Mouse (Mus musculus) hematopoietic stem cell, adult 5-6 weeks (primary cell): ENCODE measurements around the gene Kremen1. TPM values are rescaled to one million over a fixed set of nuclear protein-coding genes. Genes with fewer than 3 reads are reported as not detected.

ENCODE experiments used
- ATAC-seq, 2 experiments: fragments of 125-278 bp in 1 of 2; replicated peaks in 1 of 2; 2 replicates each; pipeline ENCODE4 v1.8.0; 2016 to 2017; ENCODE audit warnings: inconsistent platforms in 2 of 2, mild to moderate bottlenecking in 2 of 2, moderate number of reproducible peaks in 2 of 2, low read depth in 1 of 2, moderate TSS enrichment in 1 of 2; ENCODE audit not compliant: low FRiP score in 2 of 2, poor library complexity in 2 of 2, severe bottlenecking in 2 of 2, insufficient read depth in 1 of 2, low TSS enrichment in 1 of 2
- total RNA-seq: library from RNA; stranded (forward); fragments of 172-1452, 232-1000 nt; gene quantifications from 2 replicates; pipeline ENCODE4 v1.2.3, GENCODE M21; 2017

Kremen1 gene
- total RNA-seq, 1 experiment from 2014 or later, result 6.3 TPM

DNA sequence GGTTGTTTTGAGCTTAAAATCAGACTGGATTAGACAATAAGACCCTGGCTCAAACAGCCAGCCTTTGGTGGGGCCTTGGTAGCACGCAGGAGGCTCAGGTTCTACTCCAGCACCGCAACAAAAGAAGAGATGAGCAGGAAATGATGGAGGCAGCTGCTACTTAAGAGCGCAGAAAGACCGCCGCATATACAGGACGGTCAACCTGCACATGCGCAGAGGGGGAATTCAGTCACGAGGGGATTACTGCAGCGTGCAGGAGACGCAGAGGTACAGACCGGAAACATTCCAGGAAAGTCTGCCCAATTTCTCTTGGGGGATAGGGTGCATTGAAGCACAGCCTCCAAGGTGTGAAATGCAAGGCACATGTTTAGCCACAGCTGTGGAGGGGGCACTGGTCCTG, 103.3 kb downstream of the Kremen1 start:
- ATAC-seq, result no peak

DNA sequence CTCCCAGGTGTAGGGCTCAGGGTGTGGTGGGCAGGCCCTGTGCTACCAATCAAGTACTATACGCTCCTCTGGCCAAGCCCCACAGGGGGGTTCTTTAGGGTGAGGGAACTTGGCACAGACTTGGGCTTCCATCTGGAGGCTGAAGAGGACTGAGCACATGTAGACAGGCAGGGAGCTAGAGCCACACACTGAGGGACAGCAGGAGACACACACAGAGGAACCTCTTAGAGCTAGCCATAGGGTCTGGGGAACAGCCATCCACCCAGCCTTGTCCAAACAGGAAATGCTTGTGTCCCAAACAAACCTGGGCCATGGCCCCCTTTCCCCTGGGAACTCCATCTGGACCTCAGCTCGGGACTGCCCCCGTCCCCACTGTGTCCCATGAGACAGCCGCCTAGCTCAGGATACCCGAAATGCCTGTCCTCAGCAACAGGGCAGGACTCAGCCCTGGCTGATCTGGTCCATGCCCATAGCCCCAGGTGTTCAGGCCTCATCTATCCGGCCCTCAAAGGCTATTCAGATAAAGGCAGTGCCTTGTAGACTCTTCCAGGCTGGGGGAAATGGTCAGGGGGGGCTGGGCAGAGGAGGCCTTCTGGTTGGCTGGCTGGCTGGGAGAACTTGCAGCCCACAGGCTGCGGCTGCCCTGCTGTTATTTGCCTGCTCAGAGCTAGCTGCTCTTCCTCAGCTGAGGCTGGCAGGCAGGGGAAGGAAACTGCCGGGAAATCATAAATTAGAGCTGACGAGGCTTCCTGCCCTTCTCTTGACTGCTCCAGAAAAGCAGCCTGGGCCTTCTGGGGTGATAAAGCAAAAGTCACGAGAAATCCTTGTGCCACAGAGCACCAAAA, 106.2 kb downstream of the Kremen1 start:
- ATAC-seq, result peak; percentile 67 to 72

DNA sequence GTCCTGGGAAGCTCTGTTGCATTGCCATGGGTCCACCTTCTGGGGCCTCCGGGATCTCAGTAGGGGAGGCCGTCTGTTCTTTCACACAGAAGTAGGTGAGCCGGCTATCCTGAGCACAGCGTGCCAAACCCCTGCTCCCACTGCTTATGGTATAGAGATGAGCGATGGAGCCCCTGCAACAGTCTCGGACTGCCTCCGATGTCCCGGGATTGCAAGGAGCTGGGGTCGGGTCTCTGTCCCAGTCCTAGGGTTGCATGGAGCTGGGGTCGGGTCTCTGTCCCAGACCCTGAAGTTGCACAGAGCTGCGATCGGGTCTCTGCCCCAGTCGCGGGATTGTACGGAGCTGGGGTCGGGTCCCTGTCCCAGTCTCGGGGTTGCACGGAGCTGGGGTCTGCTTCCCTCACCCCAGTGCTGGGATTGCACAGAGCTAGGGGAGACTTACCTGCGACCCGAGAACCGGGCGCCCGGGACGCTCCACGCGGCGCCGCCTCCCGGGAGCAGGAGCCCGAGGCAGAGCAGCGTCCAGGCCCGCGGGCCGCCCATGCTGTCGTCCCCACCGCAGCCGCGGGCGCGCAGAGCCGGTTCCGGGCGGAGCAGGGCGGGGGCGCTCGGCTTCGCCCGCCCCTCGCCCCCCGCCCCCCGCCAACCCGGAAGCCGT, 109.5 kb downstream of the Kremen1 start, which contains the start of gene Emid1:
Gene Emid1 (minus strand): TSS at position 578 of the 658 bp plus-strand sequence.
- no peak for ATAC-seq

DNA sequence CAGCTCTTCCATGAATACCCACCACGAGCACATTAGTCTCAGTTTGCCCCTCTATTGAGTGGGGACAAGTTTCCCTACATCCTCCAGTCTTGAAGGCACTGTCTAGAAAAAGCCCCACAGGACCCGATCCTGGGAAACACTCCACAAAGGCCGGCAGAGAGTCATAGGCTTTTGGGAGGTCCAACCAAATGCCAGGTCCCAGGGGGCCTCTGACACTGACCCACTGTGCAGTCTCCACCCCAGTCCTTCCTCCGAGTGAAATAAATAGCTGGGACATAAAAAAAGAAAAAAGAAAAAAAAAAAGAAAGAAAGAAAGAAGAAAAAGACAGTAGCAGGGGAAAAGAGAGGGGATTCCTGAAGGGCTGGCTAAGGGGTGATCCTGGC, 110.1 kb downstream of the Kremen1 start:
- ATAC-seq, result no peak

DNA sequence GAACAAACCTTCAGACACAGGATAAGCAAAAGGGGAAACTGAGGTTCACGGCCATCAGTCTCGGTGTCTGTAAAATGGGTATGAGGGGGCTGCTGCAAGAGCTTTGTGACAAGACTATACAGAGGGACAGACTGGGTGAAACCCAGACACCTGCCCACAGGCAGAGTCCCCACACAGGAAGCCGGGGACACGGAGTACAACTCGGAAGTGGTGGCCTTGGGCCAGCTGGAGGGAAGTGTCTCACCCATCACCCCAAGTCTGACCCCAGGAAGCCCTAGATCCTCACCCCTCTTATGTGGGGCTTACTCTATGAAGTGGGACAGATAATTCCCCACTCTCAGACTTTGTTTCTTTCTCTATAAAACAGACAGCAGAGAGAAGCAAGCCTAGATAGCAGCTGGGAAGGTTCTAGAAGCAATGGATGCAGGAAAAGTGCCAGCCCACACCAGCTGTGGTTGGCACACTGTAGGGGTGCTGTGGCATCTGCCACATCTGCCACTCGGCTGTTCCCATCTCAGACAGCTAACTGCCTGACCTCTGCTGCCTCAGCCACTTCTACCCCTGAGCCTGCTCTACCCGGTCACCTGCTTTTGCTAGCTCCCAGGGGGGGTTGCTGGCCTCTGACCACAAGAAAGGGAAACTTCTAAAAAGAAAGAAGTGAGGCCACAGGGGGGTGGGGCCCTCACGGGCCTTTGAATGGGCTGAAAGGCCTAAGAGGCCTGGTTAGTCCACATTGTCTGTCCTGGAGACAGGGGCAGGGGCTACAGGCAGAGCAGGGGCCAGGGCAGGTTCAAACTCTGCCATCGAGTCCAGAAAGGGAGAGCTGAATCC, 110.7 kb downstream of the Kremen1 start:
- peak; percentile 34 to 40 for ATAC-seq

DNA sequence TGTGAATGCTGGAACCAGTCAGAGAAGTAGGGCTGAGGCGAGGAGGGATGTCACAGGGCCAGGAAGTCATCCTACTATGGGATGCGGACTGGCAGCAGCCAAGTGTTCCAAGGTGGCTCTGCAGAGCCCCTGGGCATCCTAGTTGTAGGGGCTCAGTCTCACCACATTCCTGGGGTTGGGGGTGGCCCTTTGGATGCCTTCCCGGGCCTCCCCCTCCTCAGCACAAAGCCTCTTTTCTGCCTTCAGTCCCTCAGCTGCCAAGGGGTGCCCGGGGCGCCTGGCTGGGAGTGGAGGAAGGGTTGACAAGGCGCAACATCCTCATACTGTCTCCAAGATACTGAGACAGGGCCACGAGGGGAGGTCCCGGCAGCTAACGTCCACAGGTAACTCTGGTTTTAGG, 111.4 kb downstream of the Kremen1 start:
- no peak for ATAC-seq

DNA sequence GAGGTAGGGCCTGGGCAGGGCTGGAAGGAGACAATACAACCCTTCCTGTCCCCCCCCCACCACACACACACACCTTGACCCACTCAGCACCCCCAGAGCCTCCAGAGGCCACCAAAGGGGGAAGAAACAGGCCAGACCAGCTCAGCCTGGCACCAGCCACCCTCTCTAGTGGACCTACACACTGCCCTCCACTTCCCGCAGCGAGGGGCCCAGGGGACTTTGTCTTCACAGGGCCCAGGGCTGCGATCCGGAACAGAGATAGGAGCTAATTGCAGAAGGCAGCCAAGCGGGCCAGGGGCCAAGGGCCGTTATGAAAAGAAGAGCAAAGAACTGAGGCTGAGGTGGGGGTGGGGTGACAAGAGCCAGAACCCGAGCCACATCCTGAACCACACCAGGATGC, 112.1 kb downstream of the Kremen1 start:
- no peak for ATAC-seq

DNA sequence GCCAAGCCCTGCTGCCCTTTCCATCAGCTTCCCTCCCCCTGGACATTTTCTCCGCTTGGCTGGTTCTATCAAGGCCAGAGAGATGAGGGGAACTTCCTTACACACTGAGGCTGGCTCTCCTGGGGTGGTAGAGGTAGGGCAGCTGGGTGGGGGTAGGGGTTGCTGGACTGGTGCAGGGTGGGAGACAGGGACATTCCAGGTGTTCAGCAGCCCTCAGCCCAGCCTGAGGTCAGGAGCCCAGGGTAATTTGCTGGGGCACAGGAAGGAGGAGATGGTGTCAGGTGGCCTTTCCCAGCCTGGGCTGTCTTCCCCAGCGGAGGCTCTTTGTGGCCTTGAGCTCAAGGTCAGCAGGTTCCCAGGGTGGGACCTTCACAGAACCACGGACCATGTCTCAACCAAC, 115.8 kb downstream of the Kremen1 start:
- no peak for ATAC-seq

DNA sequence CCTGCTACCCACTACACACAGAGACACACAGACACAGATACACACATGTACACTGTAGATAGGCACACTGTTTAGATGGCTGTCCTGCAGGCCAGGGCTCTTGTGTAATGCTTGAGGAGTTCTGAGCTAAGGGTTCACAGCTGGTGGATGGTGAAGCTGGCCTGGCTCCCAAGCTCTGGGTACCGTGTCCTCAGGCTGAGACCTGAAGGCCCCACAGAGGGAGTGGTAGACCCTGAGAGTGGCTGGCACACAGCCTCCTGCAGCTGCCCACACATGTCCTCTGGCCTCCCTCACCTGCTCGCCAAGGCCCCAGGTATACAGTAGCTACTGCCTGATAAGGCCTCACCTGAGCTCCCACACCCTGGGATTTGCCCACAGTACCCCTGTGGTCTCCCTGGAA, 119.4 kb downstream of the Kremen1 start:
- ATAC-seq, result no peak

Other genes starting within 250 kb of the Kremen1 start
- not detected in 2 replicates for gene Rasl10a, start 203.4 kb downstream of the Kremen1 start, total RNA-seq
- 1.2 and 1.7 TPM in 2 replicates for gene Gas2l1, start 196.2 kb downstream of the Kremen1 start, total RNA-seq
- 18.3 and 31.9 TPM in 2 replicates for gene Rhbdd3, start 162.6 kb downstream of the Kremen1 start, total RNA-seq
- gene Ewsr1, start 162.3 kb downstream of the Kremen1 start, total RNA-seq, result 658 and 663 TPM in 2 replicates
- gene Emid1, start 109.3 kb downstream of the Kremen1 start, total RNA-seq, result 16.0 and 16.7 TPM in 2 replicates
- gene Znrf3, start 183.3 kb upstream of the Kremen1 start, total RNA-seq, result 6.7 and 6.9 TPM in 2 replicates